Mouse (Mus musculus) hindbrain, embryonic 16.5 days (tissue): ENCODE results near the gene Mvb12b. TPM values are rescaled to one million over a fixed set of nuclear protein-coding genes. Genes with fewer than 3 reads are reported as not detected.

Experiments used
- ATAC-seq: fragments of 200-750 bp; cut with Nextera tagmentation; 2 replicates; pipeline ENCODE4 v1.8.0; 2017; ENCODE audit warnings: moderate TSS enrichment, moderate library complexity
- H3K27ac ChIP-seq: fragments of 300-500 bp; sonication (generic); 2 replicates; pipeline ENCODE4 v1.5.1; 2014; ENCODE audit warnings: low read depth, mild to moderate bottlenecking, control low read depth, low read length, moderate library complexity
- H3K27me3 ChIP-seq: fragments of 300-500 bp; sonication (generic); replicated peaks from 2 replicates; pipeline ENCODE4 v1.6.1; 2014; ENCODE audit warnings: low read length; ENCODE audit not compliant: control insufficient read depth, insufficient read depth
- H3K36me3 ChIP-seq: fragments of 300-500 bp; sonication (generic); 2 replicates; pipeline ENCODE4 v1.6.1; 2014; ENCODE audit warnings: mild to moderate bottlenecking, low read length, moderate library complexity, mixed read lengths; ENCODE audit not compliant: control insufficient read depth, insufficient read depth
- H3K4me1 ChIP-seq: fragments of 300-500 bp; sonication (generic); 2 replicates; pipeline ENCODE4 v1.6.1; 2014; ENCODE audit warnings: low read depth, low read length; ENCODE audit not compliant: control insufficient read depth, insufficient read depth
- H3K4me2 ChIP-seq: fragments of 300-500 bp; sonication (generic); 2 replicates; pipeline ENCODE4 v1.6.1; 2014; ENCODE audit warnings: mild to moderate bottlenecking, low read length, control low read depth, moderate library complexity
- H3K4me3 ChIP-seq: fragments of 300-500 bp; sonication (generic); 2 replicates; pipeline ENCODE4 v1.5.1; 2014; ENCODE audit warnings: mild to moderate bottlenecking, low read length, control low read depth, moderate library complexity
- H3K9ac ChIP-seq: fragments of 300-500 bp; sonication (generic); 2 replicates; pipeline ENCODE4 v1.6.1; 2014; ENCODE audit warnings: low read depth, mild to moderate bottlenecking, control low read depth, low read length, moderate library complexity
- H3K9me3 ChIP-seq: fragments of 300-500 bp; sonication (generic); 2 replicates; pipeline ENCODE4 v1.6.1; 2014; ENCODE audit warnings: mild to moderate bottlenecking, low read length, moderate library complexity; ENCODE audit not compliant: control insufficient read depth
- WGBS: fragments of 180-500 bp; shearing (Covaris S2); extraction: QIAGEN DNeasy Blood & Tissue Kit; methylation state at CpG from one replicate; pipeline ENCODE4 v1.1.7; 2014; 5-methylcytosine and 5-hydroxymethylcytosine counted together
- polyA plus RNA-seq: library from polyadenylated mRNA; unstranded; fragments of >200 nt; fragmentation: Nextera tagmentation; extraction: Ambion mirVana; gene quantifications from 2 replicates; pipeline ENCODE4 v1.2.1, GENCODE M21; 2015

Mvb12b gene
- polyA plus RNA-seq, 1 experiment from 2014 or later: 46.5 TPM

DNA sequence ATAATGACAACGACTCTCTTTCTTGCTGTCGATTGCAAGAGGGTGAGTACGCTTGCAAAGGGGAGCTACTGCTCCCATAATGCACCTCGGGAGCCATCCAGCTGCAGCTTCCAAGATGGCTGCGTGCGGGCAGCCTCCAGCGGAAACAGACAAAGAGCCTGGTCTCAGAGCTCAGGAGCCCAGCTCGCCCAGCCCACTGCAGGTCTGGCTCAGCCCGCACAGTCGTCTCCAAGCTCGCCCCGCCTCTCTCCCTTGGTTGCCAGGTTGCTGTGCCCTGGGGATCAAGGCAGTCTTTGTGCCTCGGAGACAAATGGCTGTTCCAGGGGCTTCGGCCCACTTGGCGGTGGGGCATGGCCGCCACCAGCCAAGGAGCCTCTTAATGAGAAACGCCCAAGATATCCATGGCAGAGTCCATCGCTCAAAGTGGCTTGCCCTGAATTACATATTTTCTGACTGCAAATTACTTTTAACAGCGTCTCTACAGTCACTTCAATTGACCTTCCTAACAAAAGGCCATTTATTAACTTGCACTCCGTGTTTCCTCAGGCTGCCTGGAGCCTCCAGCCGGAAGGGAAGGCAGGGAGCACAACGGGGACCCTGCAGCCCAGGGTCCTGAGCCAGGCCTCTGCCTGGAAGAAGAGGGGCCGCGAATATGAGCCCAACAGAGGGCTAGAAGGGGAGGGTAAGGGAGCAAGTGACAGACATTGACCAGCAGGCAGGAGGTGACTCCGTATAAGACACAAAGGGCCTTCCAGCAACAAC is 11.0 kb downstream of the Mvb12b start:
- H3K4me2 ChIP-seq: peak overlapping the region; percentile 45
- ATAC-seq: peak; percentile 93
- no peaks in the 10 kb centered on the region for H3K9me3 ChIP-seq
- no peaks in the 10 kb centered on the region for H3K27me3 ChIP-seq
- H3K4me1 ChIP-seq: peaks cover 56% of the 10 kb centered on the region
- no peak overlapping the region for H3K4me3 ChIP-seq
- WGBS: 9% methylated on average over 25 of the region's 25 CpGs
- peaks cover 7% of the 10 kb centered on the region for H3K36me3 ChIP-seq
- H3K27ac ChIP-seq: peak overlapping the region; percentile 95
- H3K9ac ChIP-seq: peak overlapping the region; percentile 56

DNA sequence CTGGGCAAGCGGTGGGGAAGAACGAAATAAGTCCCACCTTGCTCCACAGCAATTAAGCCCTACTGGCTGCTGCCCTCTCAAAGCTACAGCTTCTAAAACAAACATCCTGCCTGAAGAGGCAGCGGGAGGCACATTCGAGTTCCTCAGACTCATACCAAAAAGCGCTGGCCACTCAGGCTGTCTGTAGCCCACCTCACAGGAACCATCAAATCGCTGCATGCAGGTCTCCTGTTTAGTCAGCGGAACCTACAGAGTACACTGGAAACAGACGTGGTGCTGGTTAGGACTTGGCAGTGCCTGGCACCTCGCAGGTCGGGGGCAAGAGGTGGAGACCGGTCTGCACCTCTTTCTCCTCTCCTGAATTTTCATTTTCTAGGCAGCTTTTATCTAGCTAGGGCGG is 12.2 kb downstream of the Mvb12b start:
- Histone ChIP-seq H3K36me3 (peaks cover 11% of the 10 kb centered on the region), H3K4me2 (no peak overlapping the region), H3K27me3 (no peaks in the 10 kb centered on the region), H3K9ac (peak overlapping the region; percentile 15), H3K27ac (peak overlapping the region; percentile 95), H3K4me3 (no peak overlapping the region), H3K4me1 (peaks cover 55% of the 10 kb centered on the region), H3K9me3 (no peaks in the 10 kb centered on the region)
- no peak for ATAC-seq
- 63% methylated on average over 12 of the region's 12 CpGs for WGBS

DNA sequence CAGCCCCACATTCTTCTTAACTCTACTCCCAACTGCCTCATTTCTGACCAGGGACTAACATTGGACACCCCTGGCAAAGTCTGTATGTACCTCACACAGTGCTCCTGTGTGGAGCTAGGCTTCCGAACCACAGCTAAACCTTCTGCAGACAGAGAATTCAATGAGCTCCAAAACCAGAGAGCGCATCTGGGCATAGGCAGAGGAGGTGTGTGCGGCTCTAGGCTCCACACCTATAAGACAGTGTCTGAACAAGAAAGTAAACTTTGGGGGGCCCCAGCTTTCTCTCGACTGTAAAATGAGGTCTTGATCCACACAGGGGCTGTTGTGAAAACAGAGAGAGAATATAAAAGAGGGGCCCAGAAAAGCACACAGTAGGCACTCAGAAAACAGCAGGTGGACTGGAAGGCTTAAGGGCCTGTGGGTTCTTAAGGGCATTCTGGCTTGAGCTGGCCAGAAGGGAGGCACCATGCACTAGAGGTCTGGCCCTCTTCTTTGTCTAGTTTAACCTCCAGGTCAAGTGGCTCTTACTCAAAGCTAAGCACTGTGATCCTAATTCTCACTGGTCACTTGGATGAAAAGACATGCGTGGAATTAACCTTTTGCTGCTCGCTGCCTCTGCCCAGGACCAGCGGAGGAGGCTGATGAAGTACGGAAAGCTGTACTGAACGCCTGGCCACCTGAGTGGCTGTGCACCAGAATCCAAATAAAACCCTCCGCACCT is 12.7 kb downstream of the Mvb12b start:
- Histone ChIP-seq H3K4me2 (no peak overlapping the region), H3K27me3 (no peaks in the 10 kb centered on the region), H3K4me1 (peaks cover 50% of the 10 kb centered on the region), H3K4me3 (no peak overlapping the region), H3K9me3 (no peaks in the 10 kb centered on the region), H3K9ac (peak overlapping the region; percentile 15; the same call in 1 of the 2 replicates), H3K36me3 (peaks cover 11% of the 10 kb centered on the region), H3K27ac (peak overlapping the region; percentile 95)
- 61% methylated on average over 10 of the region's 10 CpGs for WGBS
- no peak for ATAC-seq

DNA sequence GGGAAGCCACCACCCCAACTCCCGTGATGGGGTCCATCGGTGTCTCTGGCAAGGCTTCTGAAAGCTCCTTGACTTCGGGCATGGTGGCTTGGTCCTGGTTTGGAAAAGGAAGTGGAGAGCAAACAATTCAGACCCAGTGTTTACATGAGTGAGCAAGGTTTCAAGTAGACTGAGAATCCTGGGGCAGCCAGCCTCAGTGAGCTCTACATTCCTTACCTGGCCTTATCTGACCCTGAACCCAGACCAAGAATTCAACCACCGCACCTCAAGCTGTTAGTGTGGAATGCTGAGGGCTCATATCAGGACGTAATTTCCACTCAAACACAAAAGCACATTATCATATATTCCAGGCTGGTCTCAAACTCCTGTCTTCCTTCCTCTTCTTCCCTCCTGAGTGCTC is 13.4 kb downstream of the Mvb12b start:
- peaks cover 44% of the 10 kb centered on the region for H3K4me1 ChIP-seq
- H3K9ac ChIP-seq: no peak overlapping the region
- 87% methylated on average over 5 of the region's 5 CpGs for WGBS
- no peak overlapping the region for H3K27ac ChIP-seq
- H3K27me3 ChIP-seq: no peaks in the 10 kb centered on the region
- H3K36me3 ChIP-seq: peaks cover 11% of the 10 kb centered on the region
- no peaks in the 10 kb centered on the region for H3K9me3 ChIP-seq
- no peak for ATAC-seq
- H3K4me2 ChIP-seq: no peak overlapping the region
- no peak overlapping the region for H3K4me3 ChIP-seq

DNA sequence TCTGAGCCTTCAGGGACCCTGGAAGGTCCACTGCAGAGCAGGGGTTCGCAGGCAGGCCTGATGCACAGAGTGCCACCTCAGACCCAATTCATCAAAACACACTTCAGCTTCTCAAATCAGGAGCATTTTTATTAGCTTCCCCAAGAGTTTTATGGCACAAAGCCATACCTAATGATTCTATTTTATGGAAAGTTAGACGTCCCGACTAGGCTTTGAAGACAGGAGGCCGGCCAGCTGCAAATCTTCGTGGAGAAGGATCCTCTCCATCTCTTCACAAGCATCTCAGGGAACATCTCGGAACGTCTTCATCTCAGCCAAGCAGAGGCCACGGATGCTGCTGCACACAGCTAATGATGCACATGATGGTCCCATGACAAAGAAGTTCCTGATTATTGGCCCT is 14.2 kb downstream of the Mvb12b start:
- peaks cover 11% of the 10 kb centered on the region for H3K36me3 ChIP-seq
- no peaks in the 10 kb centered on the region for H3K27me3 ChIP-seq
- ATAC-seq: no peak
- peaks cover 35% of the 10 kb centered on the region for H3K4me1 ChIP-seq
- H3K4me2 ChIP-seq: no peak overlapping the region
- 86% methylated on average over 8 of the region's 8 CpGs for WGBS
- H3K9me3 ChIP-seq: no peaks in the 10 kb centered on the region
- H3K9ac ChIP-seq: no peak overlapping the region
- H3K27ac ChIP-seq: no peak overlapping the region
- no peak overlapping the region for H3K4me3 ChIP-seq

DNA sequence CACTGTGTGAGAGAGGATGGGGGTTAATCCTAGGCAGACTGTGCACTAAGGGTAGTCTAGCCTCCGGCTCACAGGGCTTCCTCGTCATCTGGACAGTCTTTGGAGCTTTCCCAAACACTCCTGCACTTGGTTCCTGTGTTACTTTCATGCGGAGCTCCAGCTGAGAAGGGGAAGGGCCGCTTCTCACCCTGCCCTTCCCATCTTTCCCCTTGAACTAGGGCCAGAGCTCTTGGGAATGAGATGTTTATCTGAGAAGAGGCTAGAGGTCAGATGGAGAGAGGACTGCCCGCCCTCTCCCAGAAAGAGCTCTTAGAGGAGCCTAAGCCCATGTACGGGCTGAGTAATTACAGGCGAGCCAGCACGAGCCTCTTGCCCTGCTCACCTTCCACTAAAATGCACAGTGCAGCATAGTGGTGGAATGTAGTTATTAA is 14.9 kb downstream of the Mvb12b start:
- 82% methylated on average over 8 of the region's 8 CpGs for WGBS
- H3K4me3 ChIP-seq: no peak overlapping the region
- H3K27me3 ChIP-seq: no peaks in the 10 kb centered on the region
- H3K9ac ChIP-seq: no peak overlapping the region
- H3K4me2 ChIP-seq: no peak overlapping the region
- peaks cover 11% of the 10 kb centered on the region for H3K36me3 ChIP-seq
- no peaks in the 10 kb centered on the region for H3K9me3 ChIP-seq
- no peak for ATAC-seq
- H3K27ac ChIP-seq: no peak overlapping the region
- H3K4me1 ChIP-seq: peaks cover 29% of the 10 kb centered on the region

DNA sequence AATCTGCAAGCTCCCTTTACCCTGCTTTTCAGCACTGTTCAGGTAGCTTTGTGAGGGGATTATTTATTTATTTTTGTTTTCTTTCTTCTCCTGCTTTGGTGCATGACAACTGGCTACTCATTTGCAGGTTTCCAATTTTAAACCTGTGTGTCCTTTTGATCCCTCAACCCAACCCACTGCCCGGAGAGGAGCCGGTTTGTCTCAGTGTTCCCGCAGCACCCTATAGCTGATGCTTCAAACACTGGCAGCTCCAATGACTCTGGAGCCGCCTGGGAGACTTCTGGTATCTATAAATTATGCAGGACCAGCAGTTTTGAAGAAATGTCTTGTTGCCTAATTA is 16.6 kb downstream of the Mvb12b start:
- H3K9me3 ChIP-seq: no peaks in the 10 kb centered on the region
- no peak overlapping the region for H3K4me3 ChIP-seq
- H3K27ac ChIP-seq: peak overlapping the region; percentile 24; the same call in 1 of the 2 replicates
- H3K4me2 ChIP-seq: no peak overlapping the region
- H3K9ac ChIP-seq: no peak overlapping the region
- peaks cover 13% of the 10 kb centered on the region for H3K4me1 ChIP-seq
- ATAC-seq: no peak
- 73% methylated on average over 4 of the region's 4 CpGs for WGBS
- peaks cover 11% of the 10 kb centered on the region for H3K36me3 ChIP-seq
- no peaks in the 10 kb centered on the region for H3K27me3 ChIP-seq

DNA sequence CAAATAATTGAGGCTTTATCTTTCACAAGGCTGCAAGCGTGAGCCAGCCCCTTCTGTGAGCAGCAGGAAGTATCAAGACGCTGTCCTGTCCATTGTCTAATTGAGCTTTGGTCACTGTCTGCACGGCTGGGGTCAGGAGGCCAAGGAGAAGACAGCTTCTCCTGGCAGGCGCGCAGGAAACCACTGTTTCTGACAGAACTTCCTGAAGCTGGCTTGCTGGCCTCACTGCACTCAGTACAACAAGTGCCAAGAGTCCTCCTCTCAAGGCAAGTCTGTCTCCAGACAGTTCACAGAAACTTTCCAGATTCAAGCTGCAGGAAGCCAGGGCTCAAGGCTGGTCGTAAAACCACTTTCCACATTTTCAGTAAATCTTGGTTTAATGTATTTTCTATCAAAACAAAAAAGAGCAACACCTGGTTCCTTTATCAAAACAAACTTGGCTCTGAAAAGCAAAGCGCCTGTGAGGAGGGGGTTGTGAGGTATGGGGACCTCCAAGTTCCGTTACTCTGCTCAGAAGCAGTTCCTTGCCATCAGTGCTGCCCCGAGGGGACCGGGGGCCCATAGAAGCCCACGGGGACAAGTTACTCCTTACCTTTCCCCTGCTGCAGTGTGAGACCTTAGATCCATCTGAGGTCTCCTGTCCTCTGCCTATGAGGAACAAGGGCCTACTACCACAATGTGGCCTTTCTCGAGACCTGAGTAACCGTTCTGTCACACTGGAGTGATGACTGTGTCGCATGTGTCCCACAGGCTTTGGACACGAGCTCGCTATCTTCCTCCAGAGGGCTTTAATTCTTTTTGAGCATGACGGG is 17.2 kb downstream of the Mvb12b start:
- Histone ChIP-seq H3K4me1 (peaks cover 8% of the 10 kb centered on the region), H3K36me3 (peaks cover 11% of the 10 kb centered on the region), H3K4me3 (no peak overlapping the region), H3K9me3 (no peaks in the 10 kb centered on the region), H3K27ac (peak overlapping the region; percentile 24; the same call in 1 of the 2 replicates), H3K27me3 (no peaks in the 10 kb centered on the region), H3K4me2 (no peak overlapping the region), H3K9ac (no peak overlapping the region)
- WGBS: 54% methylated on average over 17 of the region's 17 CpGs
- no peak for ATAC-seq
